Mouse (Mus musculus) liver, embryonic 14.5 days (tissue): ENCODE measurements around the gene Ncapg2. TPM values are rescaled to one million over a fixed set of nuclear protein-coding genes. Genes with fewer than 3 reads are reported as not detected.

ENCODE experiments used
- ATAC-seq: fragments of 200-750 bp; cut with Nextera tagmentation; 2 replicates; pipeline ENCODE4 v1.8.0; 2017; ENCODE audit warnings: moderate number of reproducible peaks, mild to moderate bottlenecking, moderate library complexity; ENCODE audit not compliant: insufficient read depth
- DNase-seq, 3 experiments: peaks; one replicate each; pipeline ENCODE4 v3.0.0-alpha.2; 2012 to 2013; ENCODE audit warnings: low read depth in 3 of 3, low spot score in 3 of 3
- H3K27ac ChIP-seq: fragments of 300-500 bp; sonication (generic); 2 replicates; pipeline ENCODE4 v1.5.1; 2014; ENCODE audit warnings: moderate library complexity, mild to moderate bottlenecking, control low read depth, inconsistent platforms
- H3K27me3 ChIP-seq: fragments of 300-500 bp; sonication (generic); 2 replicates; pipeline ENCODE4 v1.6.1; 2014; ENCODE audit warnings: mild to moderate bottlenecking, low read length, moderate library complexity; ENCODE audit not compliant: control insufficient read depth, insufficient read depth
- H3K36me3 ChIP-seq: fragments of 300-500 bp; sonication (generic); replicated peaks from 2 replicates; pipeline ENCODE4 v1.6.1; 2014; ENCODE audit warnings: low read depth; ENCODE audit not compliant: control insufficient read depth, insufficient read depth
- H3K4me1 ChIP-seq, 2 experiments: fragments of 200-500 bp in 1 of 2; fragments of 300-500 bp in 1 of 2; sonication (generic) in 1 of 2; replicated peaks; 2 replicates each; pipeline ENCODE4 v1.6.1; 2012 to 2014; ENCODE audit warnings: antibody characterized with exemption in 1 of 2, inconsistent platforms in 1 of 2, low read length in 1 of 2; ENCODE audit not compliant: control insufficient read depth in 2 of 2, insufficient read depth in 2 of 2
- H3K4me2 ChIP-seq: fragments of 300-500 bp; sonication (generic); 2 replicates; pipeline ENCODE4 v1.6.1; 2014; ENCODE audit warnings: low read depth, mild to moderate bottlenecking, control low read depth, moderate library complexity
- H3K4me3 ChIP-seq, 2 experiments: fragments of 200-500 bp in 1 of 2; fragments of 300-500 bp in 1 of 2; sonication (generic) in 1 of 2; 2 replicates each; pipeline ENCODE4 v1.5.1; 2012 to 2014; ENCODE audit warnings: low read depth in 2 of 2, low read length in 2 of 2, mild to moderate bottlenecking in 2 of 2, control low read depth in 1 of 2, inconsistent platforms in 1 of 2, moderate library complexity in 1 of 2; ENCODE audit not compliant: insufficient read depth in 1 of 2
- H3K9ac ChIP-seq: fragments of 300-500 bp; sonication (generic); replicated peaks from 2 replicates; pipeline ENCODE4 v1.6.1; 2014; ENCODE audit warnings: mild to moderate bottlenecking, control low read depth, moderate library complexity
- H3K9me3 ChIP-seq: fragments of 300-500 bp; sonication (generic); 2 replicates; pipeline ENCODE4 v1.6.1; 2016; ENCODE audit warnings: low read length, mixed read lengths; ENCODE audit not compliant: control insufficient read depth
- EP300 ChIP-seq: IDR thresholded peaks from 2 replicates; pipeline ENCODE4 v1.6.1; 2016; ENCODE audit warnings: antibody characterized with exemption, low read depth
- WGBS: fragments of 180-500 bp; shearing (Covaris S2); extraction: QIAGEN DNeasy Blood & Tissue Kit; methylation state at CpG from one replicate; pipeline ENCODE4 v1.1.7; 2014; ENCODE audit not compliant: insufficient replicate concordance; 5-methylcytosine and 5-hydroxymethylcytosine counted together
- polyA plus RNA-seq, 2 experiments: library from polyadenylated mRNA; depleted of rRNA in 1 of 2; stranded (reverse) in 1 of 2; unstranded in 1 of 2; fragments of >200 nt; fragmentation: Nextera tagmentation in 1 of 2; extraction: Ambion mirVana in 1 of 2; gene quantifications; 2 replicates each; pipeline versions ENCODE4 v1.2.1 to v1.2.3; 2012 to 2014

Ncapg2 gene
- polyA plus RNA-seq, 2 experiments = 25.4 to 55.8 TPM

GRCm38 (mm10) chr12:116512482-116512881 lies 107.3 kb downstream of the Ncapg2 start:
- Histone ChIP-seq H3K9me3 (no peaks in the 10 kb centered on the region), H3K9ac (no peak overlapping the region), H3K4me1 (no peaks in the 10 kb centered on the region), H3K27ac (no peak overlapping the region), H3K4me2 (no peak overlapping the region), H3K36me3 (no peaks in the 10 kb centered on the region), H3K4me3 (no peak overlapping the region), H3K27me3 (no peaks in the 10 kb centered on the region)
- 48% methylated on average over 1 of the region's 1 CpGs for WGBS
- ATAC-seq (no peak), DNase-seq (no peak)
- no peak for TF ChIP-seq EP300

Other genes starting within 250 kb of the Ncapg2 start
- gene Wdr60, start 142.4 kb upstream of the Ncapg2 start, polyA plus RNA-seq (2012; rRNA removed) = 1.9 and 2.2 TPM in 2 replicates
- gene Wdr60, start 142.4 kb upstream of the Ncapg2 start, polyA plus RNA-seq (2014; fragmentation: Nextera tagmentation; extraction: Ambion mirVana) = 2.1 and 2.3 TPM in 2 replicates
- not detected in 2 replicates for gene Gm11027, start 130.0 kb upstream of the Ncapg2 start, polyA plus RNA-seq (2012; rRNA removed)
- gene Gm11027, start 130.0 kb upstream of the Ncapg2 start, polyA plus RNA-seq (2014; fragmentation: Nextera tagmentation; extraction: Ambion mirVana) = not detected in 2 replicates
- gene Esyt2, start 124.2 kb upstream of the Ncapg2 start, polyA plus RNA-seq (2012; rRNA removed) = 4.7 and 6.3 TPM in 2 replicates
- 10.4 and 12.7 TPM in 2 replicates for gene Esyt2, start 124.2 kb upstream of the Ncapg2 start, polyA plus RNA-seq (2014; fragmentation: Nextera tagmentation; extraction: Ambion mirVana)
- 0.02 and 0.04 TPM in 2 replicates for gene Ptprn2, start 80.3 kb downstream of the Ncapg2 start, polyA plus RNA-seq (2012; rRNA removed)
- gene Ptprn2, start 80.3 kb downstream of the Ncapg2 start, polyA plus RNA-seq (2014; fragmentation: Nextera tagmentation; extraction: Ambion mirVana) = not detected in 2 replicates